Mouse (Mus musculus): ENCODE results near the gene Trim60. TPM values are rescaled to one million over a fixed set of nuclear protein-coding genes. Genes with fewer than 3 reads are reported as not detected.

The Trim60 gene
- polyA plus RNA-seq, 1 experiment from 2014 or later: 0.12 TPM

Other genes starting within 250 kb of the Trim60 start
- 33.8 and 44.8 TPM in 2 replicates for gene Klhl2, start 168.6 kb downstream of the Trim60 start, polyA plus RNA-seq (2014; fragmentation: Nextera tagmentation; extraction: Ambion mirVana)
- 31.4 and 34.1 TPM in 2 replicates for gene Tmem192, start 71.4 kb downstream of the Trim60 start, polyA plus RNA-seq (2014; fragmentation: Nextera tagmentation; extraction: Ambion mirVana)
- gene Trim75, start 30.8 kb downstream of the Trim60 start, polyA plus RNA-seq (2014; fragmentation: Nextera tagmentation; extraction: Ambion mirVana): not detected in 2 replicates
- gene Trim61, start 61 bp downstream of the Trim60 start, polyA plus RNA-seq (2014; fragmentation: Nextera tagmentation; extraction: Ambion mirVana): 0.09 TPM in 1 of 2 replicates, not detected in the other
- gene Apela, start 18.8 kb upstream of the Trim60 start, polyA plus RNA-seq (2014; fragmentation: Nextera tagmentation; extraction: Ambion mirVana): 1.3 and 1.5 TPM in 2 replicates
- gene Gm10663, start 56.4 kb upstream of the Trim60 start, polyA plus RNA-seq (2014; fragmentation: Nextera tagmentation; extraction: Ambion mirVana): not detected in 2 replicates
- gene BC030870, start 111.0 kb upstream of the Trim60 start, polyA plus RNA-seq (2014; fragmentation: Nextera tagmentation; extraction: Ambion mirVana): not detected in 2 replicates